In the genomic region with DNA sequence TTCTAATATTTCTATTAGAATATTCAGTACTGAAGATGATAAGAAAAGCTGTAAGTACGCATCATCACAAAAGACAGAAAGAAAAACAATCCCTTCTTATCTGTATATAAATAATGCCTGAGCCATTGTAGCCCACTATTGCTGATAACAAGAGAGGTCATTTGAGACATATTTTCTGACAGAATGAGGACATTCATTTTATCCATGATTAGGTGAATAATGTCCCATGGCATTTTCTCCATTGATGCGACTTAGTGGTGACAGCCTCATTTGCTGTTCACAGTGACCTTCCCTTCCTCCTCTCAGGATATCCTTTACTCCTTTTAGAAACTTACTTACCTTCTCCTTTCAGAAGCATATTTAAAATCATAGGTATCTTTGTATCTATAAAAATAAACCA, we compare ENCODE assay signal across 16 mouse cellular contexts.
"Had no signal": no experiment of that assay in that cellular context is flagged by ENCODE, and none has a peak within 500 bp of the region (broad histone marks: within the 10 kb centered on the region; RNA-seq: fewer than 3 reads in every experiment).

No protein-coding gene starts in this region.

- H3K27me3 ChIP-seq: neural tube, embryonic 12.5 days; neural tube, embryonic 13.5 days; neural tube, embryonic 15.5 days; stomach, embryonic 15.5 days had no signal

- H3K9ac ChIP-seq: neural tube, embryonic 12.5 days; neural tube, embryonic 13.5 days; neural tube, embryonic 15.5 days; stomach, embryonic 15.5 days had no signal

- H3K9me3 ChIP-seq: neural tube, embryonic 12.5 days; neural tube, embryonic 13.5 days; neural tube, embryonic 15.5 days; stomach, embryonic 15.5 days had no signal

- H3K27ac ChIP-seq: neural tube, embryonic 12.5 days; neural tube, embryonic 13.5 days; neural tube, embryonic 15.5 days; stomach, embryonic 15.5 days; stomach, postnatal 0 days had no signal

- H3K36me3 ChIP-seq: neural tube, embryonic 12.5 days; neural tube, embryonic 13.5 days; neural tube, embryonic 15.5 days; stomach, embryonic 15.5 days had no signal

- H3K4me2 ChIP-seq: neural tube, embryonic 12.5 days; neural tube, embryonic 13.5 days; neural tube, embryonic 15.5 days; stomach, embryonic 15.5 days had no signal

- H3K4me1 ChIP-seq: neural tube, embryonic 12.5 days; neural tube, embryonic 13.5 days; neural tube, embryonic 15.5 days; stomach, embryonic 15.5 days had no signal

- DNase-seq: right cerebral cortex, adult 18-20 months; right cerebral cortex, postnatal 14 days; right cerebral cortex, postnatal 25 days; right cerebral cortex, postnatal 4 days; spleen, adult 18-20 months; thymus, adult 18-20 months; thymus, adult 2 months; thymus, postnatal 14 days; thymus, postnatal 25 days; thymus, postnatal 36 days; thymus, postnatal 4 days had no signal

- H3K4me3 ChIP-seq: neural tube, embryonic 12.5 days; neural tube, embryonic 13.5 days; neural tube, embryonic 15.5 days; stomach, embryonic 15.5 days had no signal
